Mouse (Mus musculus): Measurements from ENCODE around the gene Srsf7.
"Not testable (repeated sequence)": the region's sequence is repeated elsewhere in the genome, so short reads cannot be mapped to it uniquely, and the experiment has no call there.

Srsf7 gene

GRCm38 (mm10) chr17:80206671-80207581, at the start of gene Srsf7, which contains the start of gene Ttc39d:
Srsf7 (minus strand) TSS chr17:80207307.
Ttc39d (plus strand) TSS chr17:80207460.
- peak; percentile 99 to 100 for DNase-seq (ENCODE audit: low read depth in 2 of 2, low spot score in 2 of 2)

- DNase-seq (ENCODE audit: low read depth in 2 of 2, low spot score in 2 of 2) = no peak
These were observed 48.1 kb upstream of the Srsf7 start for GRCm38 (mm10) chr17:80255208-80255607.

- DNase-seq (ENCODE audit: low read depth in 2 of 2, low spot score in 2 of 2) = no peak
These were observed 47.3 kb upstream of the Srsf7 start for GRCm38 (mm10) chr17:80254421-80254820.

GRCm38 (mm10) chr17:80252757-80253525, 45.8 kb upstream of the Srsf7 start:
- no peak for DNase-seq (ENCODE audit: low read depth in 2 of 2, low spot score in 2 of 2)

DNA sequence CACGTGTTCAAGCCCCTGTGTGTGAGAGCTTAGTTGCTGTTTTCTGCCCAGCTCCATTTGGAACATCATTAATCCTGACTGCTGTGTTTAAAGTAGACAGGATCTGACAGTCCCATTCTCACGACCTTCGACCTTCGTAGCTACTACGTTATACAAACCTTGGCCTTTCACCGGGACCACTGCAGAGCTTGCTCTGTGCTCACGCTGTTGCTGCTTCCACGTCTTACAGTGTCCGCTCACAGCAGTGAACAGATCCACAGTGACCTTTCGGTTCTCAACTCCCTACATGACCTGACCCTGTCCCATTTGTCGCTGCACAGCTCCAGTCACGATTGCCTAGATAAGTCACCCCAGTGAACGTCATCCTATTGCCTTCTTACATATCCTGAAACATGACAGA, 36.0 kb upstream of the Srsf7 start:
- no peak for DNase-seq (ENCODE audit: low read depth in 2 of 2, low spot score in 2 of 2)

DNA sequence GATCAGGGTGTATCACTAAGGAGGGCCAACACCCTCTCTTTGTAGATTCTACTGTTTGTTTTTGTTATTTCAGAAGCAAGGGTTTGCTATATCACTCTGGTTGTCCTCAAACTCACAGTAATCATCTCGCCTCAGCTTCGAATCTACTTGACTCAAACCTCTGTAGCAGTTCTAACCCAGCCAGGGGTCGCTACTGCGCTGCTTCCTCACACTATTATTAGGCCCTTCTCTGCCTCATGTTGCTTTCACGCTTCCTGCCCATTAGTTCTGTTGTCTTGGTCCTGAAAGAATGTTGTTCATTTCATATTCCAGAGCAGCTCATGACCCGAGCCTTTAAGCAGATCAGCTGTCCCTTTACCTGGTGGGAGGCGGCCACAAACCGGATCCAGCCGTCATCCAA, 34.5 kb upstream of the Srsf7 start:
- DNase-seq (ENCODE audit: low read depth in 2 of 2, low spot score in 2 of 2) = no peak

DNA sequence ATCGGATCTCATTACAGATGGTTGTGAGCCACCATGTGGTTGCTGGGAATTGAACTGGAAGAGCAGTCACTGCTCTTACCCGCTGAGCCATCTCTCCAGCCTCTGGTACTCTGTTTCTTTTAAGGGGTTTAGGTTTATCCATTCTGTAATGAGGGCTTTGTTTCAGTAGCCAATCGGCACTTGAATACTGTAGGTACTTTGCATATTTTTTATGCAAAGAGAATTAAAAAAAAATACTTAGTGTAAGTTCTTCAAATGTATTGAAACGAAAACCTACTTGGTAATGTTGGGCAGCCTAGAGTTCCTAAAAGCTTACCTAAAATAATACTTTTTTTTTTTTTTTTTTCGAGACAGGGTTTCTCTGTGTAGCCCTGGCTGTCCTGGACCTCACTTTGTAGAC, 30.4 kb upstream of the Srsf7 start:
- DNase-seq (ENCODE audit: low read depth in 2 of 2, low spot score in 2 of 2) = no peak

- DNase-seq (ENCODE audit: low read depth in 2 of 2, low spot score in 2 of 2) = no peak
These were observed 29.7 kb upstream of the Srsf7 start for GRCm38 (mm10) chr17:80236805-80237204.

- no peak for DNase-seq (ENCODE audit: low read depth in 2 of 2, low spot score in 2 of 2)
These were observed 28.4 kb upstream of the Srsf7 start for GRCm38 (mm10) chr17:80235477-80235876.

DNA sequence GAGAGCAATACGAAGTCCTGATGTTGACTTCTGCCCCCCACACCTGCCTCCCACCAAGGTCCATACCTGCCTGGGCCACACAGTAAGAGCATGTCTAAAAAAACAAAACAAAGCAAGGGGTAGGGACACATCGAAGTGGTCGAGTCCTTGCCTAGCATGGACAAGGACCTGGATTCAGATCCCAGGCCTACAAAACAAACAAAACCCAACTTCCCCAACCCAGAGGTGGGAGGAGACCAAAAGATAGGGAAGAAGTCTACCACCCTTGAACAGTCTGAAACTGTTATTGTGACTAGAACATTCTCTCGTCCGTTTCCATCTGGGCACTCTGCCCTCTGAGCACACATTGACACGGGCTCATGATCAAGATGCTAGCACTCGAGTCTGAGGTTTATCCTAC, 27.3 kb upstream of the Srsf7 start:
- no peak for DNase-seq (ENCODE audit: low read depth in 2 of 2, low spot score in 2 of 2)

- no peak for DNase-seq (ENCODE audit: low read depth in 2 of 2, low spot score in 2 of 2)
These were observed 26.7 kb upstream of the Srsf7 start for GRCm38 (mm10) chr17:80233844-80234243.

GRCm38 (mm10) chr17:80229396-80229795, 22.3 kb upstream of the Srsf7 start:
- no peak for DNase-seq (ENCODE audit: low read depth in 2 of 2, low spot score in 2 of 2)

- DNase-seq (ENCODE audit: low read depth in 2 of 2, low spot score in 2 of 2) = not testable (repeated sequence)
These were observed 18.0 kb upstream of the Srsf7 start for GRCm38 (mm10) chr17:80225142-80225541.

DNA sequence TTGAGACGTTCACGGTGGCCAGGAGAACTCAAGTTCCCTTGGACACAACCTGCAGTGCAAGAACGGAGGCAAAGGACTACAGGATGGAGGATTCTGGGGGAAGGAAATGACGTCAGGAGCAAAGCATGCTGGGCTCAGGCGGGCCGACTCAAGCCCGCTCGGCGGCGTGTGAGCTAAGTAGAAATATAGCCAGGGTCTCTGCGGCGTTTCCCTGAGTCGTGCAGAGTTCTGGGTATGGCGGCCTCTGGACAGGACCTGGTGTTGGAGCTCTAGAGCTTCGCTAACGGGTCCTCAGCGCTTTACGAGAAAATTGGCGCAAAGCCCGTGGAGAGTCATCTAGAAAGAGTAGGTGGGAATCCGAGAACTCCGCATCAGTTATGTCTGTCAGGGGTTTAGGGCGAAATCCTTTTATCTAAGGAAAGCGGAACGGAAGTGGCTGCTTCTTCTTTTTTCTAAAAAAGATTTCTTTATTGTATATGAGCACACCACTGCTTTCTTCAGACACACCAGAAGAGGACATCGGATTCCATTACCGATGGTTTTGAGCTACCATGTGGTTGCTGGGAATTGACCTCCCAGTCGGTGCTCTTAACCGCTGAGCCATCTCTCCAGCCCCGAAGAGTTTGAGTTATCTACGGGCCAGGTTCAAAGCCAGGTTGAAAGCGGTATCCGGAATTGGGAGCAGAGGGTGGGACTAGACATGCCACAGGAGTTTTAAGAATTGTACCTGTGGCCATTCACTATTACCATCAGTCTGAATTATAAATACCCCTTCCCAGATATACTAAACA, 17.4 kb upstream of the Srsf7 start, which contains the start of gene Gemin6:
TSS of gene Gemin6 (plus strand) at position 116 of the 791 bp plus-strand sequence.
- peak; percentile 68 to 76 for DNase-seq (ENCODE audit: low read depth in 2 of 2, low spot score in 2 of 2)

- no peak for DNase-seq (ENCODE audit: low read depth in 2 of 2, low spot score in 2 of 2)
These were observed 16.7 kb upstream of the Srsf7 start for GRCm38 (mm10) chr17:80223829-80224228.

- DNase-seq (ENCODE audit: low read depth in 2 of 2, low spot score in 2 of 2) = peak; percentile 22 to 27
These were observed 15.0 kb upstream of the Srsf7 start for GRCm38 (mm10) chr17:80221890-80222628.

- DNase-seq (ENCODE audit: low read depth in 2 of 2, low spot score in 2 of 2) = no peak
These were observed 14.1 kb upstream of the Srsf7 start for GRCm38 (mm10) chr17:80221202-80221601.

DNA sequence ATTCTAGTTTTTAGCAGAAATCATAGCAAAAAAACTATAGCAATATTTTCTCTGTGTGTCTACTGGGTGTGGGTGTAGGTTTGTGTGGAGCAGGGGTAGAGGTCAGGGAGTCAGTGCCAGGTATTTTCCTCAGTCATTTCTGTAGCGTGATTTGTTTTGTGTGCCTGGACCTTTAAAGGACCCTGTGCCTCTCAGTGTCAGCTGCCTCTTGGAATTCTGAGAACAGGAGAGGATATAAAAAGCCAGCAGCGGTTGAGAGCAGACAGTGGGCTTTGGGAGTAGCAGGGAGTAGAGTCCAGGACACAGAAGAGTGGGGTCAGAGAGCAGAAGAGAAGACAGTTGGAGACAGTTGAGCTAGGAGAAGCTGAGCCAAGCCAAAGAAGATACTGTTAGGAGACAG, 13.0 kb upstream of the Srsf7 start:
- DNase-seq (ENCODE audit: low read depth in 2 of 2, low spot score in 2 of 2) = no peak

GRCm38 (mm10) chr17:80213998-80214397, 6.9 kb upstream of the Srsf7 start:
- DNase-seq (ENCODE audit: low read depth in 2 of 2, low spot score in 2 of 2) = not testable (repeated sequence)

DNA sequence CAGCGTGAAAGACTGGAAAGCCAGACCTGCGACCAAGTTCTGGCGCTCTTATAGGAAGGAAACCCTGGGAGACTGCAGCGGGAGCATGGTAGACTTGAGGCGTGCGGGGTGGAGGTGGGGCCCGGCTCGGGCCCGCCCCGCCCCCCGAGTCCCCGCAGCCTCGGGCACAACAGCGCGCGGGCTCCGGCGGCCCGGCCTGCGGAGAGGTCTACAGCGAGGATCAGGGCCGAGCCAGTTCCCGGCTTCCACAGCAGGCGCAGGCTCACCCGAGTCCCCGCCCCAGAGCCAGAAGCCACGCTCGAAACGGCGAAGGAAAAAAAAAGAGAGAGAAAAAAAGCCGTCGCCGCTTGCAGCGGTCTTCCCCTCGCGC, 821 bp downstream of the Srsf7 start:
- peak in 1 of 2 experiments; percentile 9 for DNase-seq (ENCODE audit: low read depth in 2 of 2, low spot score in 2 of 2)

All from CD8-positive naive resting alpha-beta T cell, adult 2 months (primary cell).